ENCODE assay signal across 16 mouse cellular contexts in genomic region chr7:48838434-48838833, GRCm38 (mm10). TPM values are rescaled to one million over a fixed set of nuclear protein-coding genes. Genes with fewer than 3 reads are reported as not detected.
DNase-seq lines count a peak whose midpoint lies in the region; ATAC-seq and TF ChIP-seq lines count a peak whose summit lies in the region.
"Had no signal": no experiment of that assay in that cellular context is flagged by ENCODE, and none has a peak within 500 bp of the region (broad histone marks: within the 10 kb centered on the region; RNA-seq: fewer than 3 reads in every experiment).

No protein-coding gene starts in this region.

- WGBS in hindbrain, postnatal 0 days: 69% methylated on average over 2 of the region's 2 CpGs
- WGBS in hindbrain, embryonic 11.5 days: 63% methylated on average over 2 of the region's 2 CpGs

- no peaks in the 10 kb centered on the region for H3K79me2 ChIP-seq in MEL (ENCODE audit: control insufficient read depth, insufficient read depth, low read length, poor library complexity)
- no peaks in the 10 kb centered on the region for H3K79me2 ChIP-seq in myocyte (ENCODE audit: control insufficient read depth, insufficient read depth)

- H3K4me3 ChIP-seq in hindbrain, postnatal 0 days (ENCODE audit: low read length): no peak overlapping the region
- H3K4me3 ChIP-seq in hindbrain, embryonic 11.5 days (ENCODE audit: low read depth, low read length): no peak overlapping the region
- no peak overlapping the region for H3K4me3 ChIP-seq in MEL (ENCODE audit: control insufficient read depth in 1 of 2, insufficient read depth in 1 of 2, low read depth in 2 of 2, low read length in 2 of 2)
- H3K4me3 ChIP-seq in myocyte: no peak overlapping the region
- H3K4me3 ChIP-seq: embryonic facial prominence, embryonic 10.5 days; heart, embryonic 10.5 days; limb, embryonic 15.5 days; midbrain, embryonic 15.5 days; neural tube, embryonic 15.5 days had no signal

- peak; percentile 10 for TF ChIP-seq RAD21 in MEL (IDR thresholded peaks at IDR 0.05; ENCODE audit: low read depth, low read length)

- DNase-seq in hindbrain, postnatal 0 days (ENCODE audit: low spot score): no peak
- no peak for DNase-seq in hindbrain, embryonic 11.5 days (ENCODE audit: low spot score)
- DNase-seq in retina, postnatal 1 day: peak; percentile 12
- no peak for DNase-seq in retina, embryonic 14.5 days (ENCODE audit: low spot score)
- DNase-seq in MEL (ENCODE audit: low read depth, low spot score): peak; percentile 22
- DNase-seq in gastrocnemius, adult 8-10 months (ENCODE audit: low spot score in 2 of 2): no peak
- no peak for DNase-seq in cerebellum, postnatal 25 days
- DNase-seq: cerebellum, adult 2 months had no signal

- peaks cover 15% of the 10 kb centered on the region for H3K4me1 ChIP-seq in hindbrain, postnatal 0 days (ENCODE audit: insufficient read depth, low read length)
- H3K4me1 ChIP-seq in hindbrain, embryonic 11.5 days (replicated peaks; ENCODE audit: control insufficient read depth, insufficient read depth, low read length): peaks cover 3% of the 10 kb centered on the region; the same call in 1 of the 2 replicates
- H3K4me1 ChIP-seq in MEL (ENCODE audit: control insufficient read depth in 1 of 2, insufficient read depth in 2 of 2, low read length in 2 of 2): peaks cover 0 to 5% of the 10 kb centered on the region in 2 experiments; a peak in 1 of 4 replicates
- H3K4me1 ChIP-seq: limb, embryonic 15.5 days had no signal

- no peak overlapping the region for H3ac ChIP-seq in myocyte (ENCODE audit: control insufficient read depth, insufficient read length)

- TF ChIP-seq EP300 in MEL (IDR thresholded peaks at IDR 0.05; ENCODE audit: low read depth in 1 of 2, low read length in 2 of 2): no peak

- H3K4me2 ChIP-seq in hindbrain, postnatal 0 days (ENCODE audit: low read depth, low read length): no peak overlapping the region
- no peak overlapping the region for H3K4me2 ChIP-seq in hindbrain, embryonic 11.5 days (replicated peaks; ENCODE audit: low read depth, low read length)
- H3K4me2 ChIP-seq in myocyte (ENCODE audit: low read depth): peak overlapping the region; percentile 20
- H3K4me2 ChIP-seq: limb, embryonic 15.5 days; midbrain, embryonic 15.5 days; neural tube, embryonic 15.5 days had no signal

- TF ChIP-seq POLR2A in MEL (IDR thresholded peaks at IDR 0.05; ENCODE audit: control insufficient read depth in 1 of 2, insufficient read depth in 1 of 2, low read depth in 1 of 2, low read length in 2 of 2, poor library complexity in 1 of 2): no peak
- TF ChIP-seq POLR2A in myocyte (IDR thresholded peaks at IDR 0.05; ENCODE audit: insufficient read length, low read depth): no peak

- no peaks in the 10 kb centered on the region for H3K36me3 ChIP-seq in hindbrain, postnatal 0 days (ENCODE audit: insufficient read depth, low read length)
- no peaks in the 10 kb centered on the region for H3K36me3 ChIP-seq in hindbrain, embryonic 11.5 days (ENCODE audit: control insufficient read depth, insufficient read depth, low read length)
- H3K36me3 ChIP-seq in MEL (ENCODE audit: control insufficient read depth in 1 of 2, insufficient read depth in 2 of 2, low read length in 2 of 2) (no peaks in the 10 kb centered on the region), myocyte (ENCODE audit: control insufficient read depth, insufficient read depth) (no peaks in the 10 kb centered on the region)
- H3K36me3 ChIP-seq: embryonic facial prominence, embryonic 10.5 days; limb, embryonic 15.5 days; midbrain, embryonic 15.5 days; neural tube, embryonic 15.5 days had no signal

- H3K9me3 ChIP-seq in hindbrain, postnatal 0 days (ENCODE audit: low read length): no peaks in the 10 kb centered on the region
- H3K9me3 ChIP-seq in hindbrain, embryonic 11.5 days (ENCODE audit: control insufficient read depth, low read length): no peaks in the 10 kb centered on the region
- no peaks in the 10 kb centered on the region for H3K9me3 ChIP-seq in MEL (replicated peaks; ENCODE audit: insufficient read depth, low read length)
- H3K9me3 ChIP-seq: embryonic facial prominence, embryonic 10.5 days; heart, embryonic 10.5 days; limb, embryonic 15.5 days; midbrain, embryonic 15.5 days; neural tube, embryonic 15.5 days had no signal

- no peak overlapping the region for H3K9ac ChIP-seq in hindbrain, postnatal 0 days (replicated peaks; ENCODE audit: low read length)
- no peak overlapping the region for H3K9ac ChIP-seq in hindbrain, embryonic 11.5 days (ENCODE audit: low read depth, low read length)
- H3K9ac ChIP-seq in MEL (ENCODE audit: control insufficient read depth, low read depth, low read length, poor library complexity, severe bottlenecking): no peak overlapping the region
- H3K9ac ChIP-seq: limb, embryonic 15.5 days; midbrain, embryonic 15.5 days; neural tube, embryonic 15.5 days had no signal

- H3K27me3 ChIP-seq in hindbrain, postnatal 0 days (ENCODE audit: insufficient read depth, low read length): no peaks in the 10 kb centered on the region
- H3K27me3 ChIP-seq in hindbrain, embryonic 11.5 days (ENCODE audit: control insufficient read depth, insufficient read depth, low read length): peaks cover 63% of the 10 kb centered on the region
- no peaks in the 10 kb centered on the region; a peak in 1 of 4 replicates for H3K27me3 ChIP-seq in MEL (ENCODE audit: control insufficient read depth in 1 of 2, insufficient read depth in 2 of 2, low read length in 2 of 2)
- no peaks in the 10 kb centered on the region for H3K27me3 ChIP-seq in myocyte (ENCODE audit: control insufficient read depth, insufficient read depth, insufficient read length)
- H3K27me3 ChIP-seq: limb, embryonic 15.5 days had no signal

- peak; percentile 28; the same call in 1 of the 2 replicates for TF ChIP-seq CTCF in hindbrain, postnatal 0 days (IDR thresholded peaks at IDR 0.05; ENCODE audit: low read depth)
- TF ChIP-seq CTCF in MEL (IDR thresholded peaks at IDR 0.05 in 2 of 3, conservative IDR thresholded peaks at IDR 0.05 in 1 of 3; ENCODE audit: control insufficient read depth in 1 of 3, insufficient read depth in 1 of 3, low read depth in 2 of 3, low read length in 3 of 3, poor library complexity in 1 of 3, severe bottlenecking in 1 of 3): peak in 2 of 3 experiments; percentile 27 to 34; a peak in 4 of 6 replicates

- ATAC-seq in hindbrain, postnatal 0 days: no peak
- no peak for ATAC-seq in hindbrain, embryonic 11.5 days (ENCODE audit: low FRiP score)
- ATAC-seq: midbrain, embryonic 15.5 days had no signal

- H3K27ac ChIP-seq in hindbrain, postnatal 0 days: no peak overlapping the region
- no peak overlapping the region for H3K27ac ChIP-seq in hindbrain, embryonic 11.5 days (ENCODE audit: low read depth, low read length)
- no peak overlapping the region for H3K27ac ChIP-seq in MEL (ENCODE audit: control insufficient read depth, low read depth, low read length)
- H3K27ac ChIP-seq: embryonic facial prominence, embryonic 10.5 days; limb, embryonic 15.5 days; midbrain, embryonic 15.5 days; neural tube, embryonic 15.5 days had no signal

TF ChIP-seq in MEL, 35 proteins besides CTCF, POLR2A, EP300 and RAD21:
- no peak for TF ChIP-seq ZKSCAN1 (IDR thresholded peaks at IDR 0.05; ENCODE audit: low read depth, low read length)
- peak; percentile 24; the same call in 1 of the 2 replicates for TF ChIP-seq SMC3 (IDR thresholded peaks at IDR 0.05; ENCODE audit: low read depth, low read length)
TF ChIP-seq in MEL: peak in this region for 1.

TF ChIP-seq in myocyte, 11 proteins besides CTCF, POLR2A, EP300 and RAD21:
- TF ChIP-seq USF1 (IDR thresholded peaks at IDR 0.05; ENCODE audit: low read depth) (no peak), MYOD1 (IDR thresholded peaks at IDR 0.05; ENCODE audit: control insufficient read depth in 1 of 3, insufficient read length in 2 of 3, low read depth in 2 of 3) (no peak), REST (IDR thresholded peaks at IDR 0.05; ENCODE audit: insufficient read depth, insufficient read length) (no peak), POLR2AphosphoS2 (IDR thresholded peaks at IDR 0.05; ENCODE audit: insufficient read length, low read depth) (no peak)

RNA-seq across cellular contexts. Expression of gene Csrp3, which starts 9.4 kb away (rescaled TPM):
- total RNA-seq in hindbrain, postnatal 0 days (2014; rRNA removed): not detected in 2 replicates
- polyA plus RNA-seq in hindbrain, postnatal 0 days (2015; fragmentation: Nextera tagmentation; extraction: Ambion mirVana): not detected in 2 replicates
- polyA plus RNA-seq in hindbrain, embryonic 11.5 days (2014; fragmentation: Nextera tagmentation; extraction: Ambion mirVana): 0.70 TPM in 1 of 2 replicates, not detected in the other
- total RNA-seq in MEL (2012; rRNA removed): 0.81 TPM in 1 of 2 replicates, not detected in the other
- polyA plus RNA-seq in MEL (2012; ENCODE audit: insufficient read depth in 1 of 2, insufficient read length in 2 of 2, low read depth in 1 of 2, low replicate concordance in 2 of 2, missing spikeins in 1 of 2) (under 1 TPM in 1 of 2 experiments, not detected in 1; 0.17 TPM), myocyte (2012; fragmentation: generic; extraction: Trizol) (158 TPM)
- 100 to 1,000 TPM; 106 to 187 (median 120) TPM for total RNA-seq in gastrocnemius, adult 8-10 months (2022)
- polyA plus RNA-seq: cerebellum, adult 2 months; intestine, embryonic 14.5 days; large intestine, adult 2 months had no signal

RNA-seq across cellular contexts. Expression of gene E2f8, which starts 43.0 kb away (rescaled TPM):
- total RNA-seq in hindbrain, postnatal 0 days (2014; rRNA removed): 2.6 and 4.8 TPM in 2 replicates
- polyA plus RNA-seq in hindbrain, postnatal 0 days (2015; fragmentation: Nextera tagmentation; extraction: Ambion mirVana): 1.8 and 2.0 TPM in 2 replicates
- 12.9 and 17.1 TPM in 2 replicates for polyA plus RNA-seq in hindbrain, embryonic 11.5 days (2014; fragmentation: Nextera tagmentation; extraction: Ambion mirVana)
- total RNA-seq in MEL (2012; rRNA removed): 8.9 and 9.7 TPM in 2 replicates
- polyA plus RNA-seq in MEL (2012; ENCODE audit: insufficient read depth in 1 of 2, insufficient read length in 2 of 2, low read depth in 1 of 2, low replicate concordance in 2 of 2, missing spikeins in 1 of 2) (10 to 100 TPM; 39.3 to 49.4 TPM), myocyte (2012; fragmentation: generic; extraction: Trizol) (19.7 TPM)
- total RNA-seq in gastrocnemius, adult 8-10 months (2022): under 1 TPM in 2 of 4 experiments, not detected in 2; 0.16 to 0.34 TPM

RNA-seq across cellular contexts. Expression of gene Zdhhc13, which starts 49.6 kb away (rescaled TPM):
- 43.3 and 55.5 TPM in 2 replicates for total RNA-seq in hindbrain, postnatal 0 days (2014; rRNA removed)
- polyA plus RNA-seq in hindbrain, postnatal 0 days (2015; fragmentation: Nextera tagmentation; extraction: Ambion mirVana): 22.6 and 25.5 TPM in 2 replicates
- 38.3 and 40.9 TPM in 2 replicates for polyA plus RNA-seq in hindbrain, embryonic 11.5 days (2014; fragmentation: Nextera tagmentation; extraction: Ambion mirVana)
- 41.2 and 46.1 TPM in 2 replicates for total RNA-seq in MEL (2012; rRNA removed)
- polyA plus RNA-seq in MEL (2012; ENCODE audit: insufficient read depth in 1 of 2, insufficient read length in 2 of 2, low read depth in 1 of 2, low replicate concordance in 2 of 2, missing spikeins in 1 of 2) (10 to 100 TPM in 1 of 2 experiments, not detected in 1; 32.8 TPM), myocyte (2012; fragmentation: generic; extraction: Trizol) (9.9 TPM)
- 1 to 10 TPM; 2.9 to 4.6 (median 3.6) TPM for total RNA-seq in gastrocnemius, adult 8-10 months (2022)

Comparison
In these comparisons a context has a peak if more than half of its experiments do, and no peak if none do; other contexts are left out.
1. DNase-seq: peak in retina, postnatal 1 day (single experiment) and MEL (single experiment); none in hindbrain, postnatal 0 days (single experiment), hindbrain, embryonic 11.5 days (single experiment), retina, embryonic 14.5 days (single experiment), gastrocnemius, adult 8-10 months (0 of 2) and cerebellum, postnatal 25 days (0 of 2).
2. RNA of gene Csrp3, which starts 9.4 kb away (polyA plus RNA-seq): 158 TPM in myocyte (single experiment); 0.17 TPM in MEL, 0.70 TPM in hindbrain, embryonic 11.5 days and not detected in hindbrain, postnatal 0 days; every median in the first group is over 10 times any median in the second.